Mouse (Mus musculus): Measurements from ENCODE around the gene Spc24. TPM values are rescaled to one million over a fixed set of nuclear protein-coding genes. Genes with fewer than 3 reads are reported as not detected.

Spc24 gene
- polyA plus RNA-seq, 1 experiment = 27.4 TPM

- TF ChIP-seq GATA1 (IDR thresholded peaks at IDR 0.05; ENCODE audit: low read length) = no peak
- no peak for TF ChIP-seq TAL1 (IDR thresholded peaks at IDR 0.05; ENCODE audit: low read length)
- peaks cover 21% of the 10 kb centered on the region for H3K36me3 ChIP-seq (ENCODE audit: control insufficient read depth)
- no peaks in the 10 kb centered on the region; the same call in 1 of the 2 replicates for H3K4me1 ChIP-seq (ENCODE audit: control insufficient read depth)
- H3K4me3 ChIP-seq (replicated peaks) = no peak overlapping the region
- H3K27me3 ChIP-seq (ENCODE audit: control insufficient read depth) = no peaks in the 10 kb centered on the region
- no peaks in the 10 kb centered on the region for H3K9me3 ChIP-seq (ENCODE audit: control insufficient read depth, low read length)
Measured at GRCm38 (mm10) chr9:21769558-21770183, 9.6 kb upstream of the Spc24 start.

- no peaks in the 10 kb centered on the region; the same call in 1 of the 2 replicates for H3K4me1 ChIP-seq (ENCODE audit: control insufficient read depth)
- peaks cover 13% of the 10 kb centered on the region for H3K36me3 ChIP-seq (ENCODE audit: control insufficient read depth)
- H3K9me3 ChIP-seq (ENCODE audit: control insufficient read depth, low read length) = no peaks in the 10 kb centered on the region
- no peaks in the 10 kb centered on the region for H3K27me3 ChIP-seq (ENCODE audit: control insufficient read depth)
- H3K4me3 ChIP-seq (replicated peaks) = no peak overlapping the region
- TF ChIP-seq GATA1 (IDR thresholded peaks at IDR 0.05; ENCODE audit: low read length) = no peak
- no peak for TF ChIP-seq TAL1 (IDR thresholded peaks at IDR 0.05; ENCODE audit: low read length)
Measured at GRCm38 (mm10) chr9:21768511-21769411, 8.7 kb upstream of the Spc24 start.

- Histone ChIP-seq H3K4me3 (replicated peaks) (no peak overlapping the region), H3K36me3 (ENCODE audit: control insufficient read depth) (peaks cover 13% of the 10 kb centered on the region), H3K4me1 (ENCODE audit: control insufficient read depth) (no peaks in the 10 kb centered on the region; the same call in 1 of the 2 replicates), H3K27me3 (ENCODE audit: control insufficient read depth) (no peaks in the 10 kb centered on the region), H3K9me3 (ENCODE audit: control insufficient read depth, low read length) (no peaks in the 10 kb centered on the region)
- TF ChIP-seq TAL1 (IDR thresholded peaks at IDR 0.05; ENCODE audit: low read length) = no peak
Measured at GRCm38 (mm10) chr9:21767896-21768295, 7.8 kb upstream of the Spc24 start.

GRCm38 (mm10) chr9:21764084-21764999 is 4.2 kb upstream of the Spc24 start:
- Histone ChIP-seq H3K36me3 (ENCODE audit: control insufficient read depth) (no peaks in the 10 kb centered on the region; the same call in 1 of the 2 replicates), H3K9me3 (ENCODE audit: control insufficient read depth, low read length) (no peaks in the 10 kb centered on the region), H3K4me1 (ENCODE audit: control insufficient read depth) (peaks cover 17% of the 10 kb centered on the region), H3K4me3 (replicated peaks) (no peak overlapping the region), H3K27me3 (ENCODE audit: control insufficient read depth) (no peaks in the 10 kb centered on the region)
- no peak for TF ChIP-seq GATA1 (IDR thresholded peaks at IDR 0.05; ENCODE audit: low read length)
- no peak for TF ChIP-seq TAL1 (IDR thresholded peaks at IDR 0.05; ENCODE audit: low read length)

- Histone ChIP-seq H3K4me1 (ENCODE audit: control insufficient read depth) (peaks cover 38% of the 10 kb centered on the region), H3K27me3 (ENCODE audit: control insufficient read depth) (no peaks in the 10 kb centered on the region), H3K9me3 (ENCODE audit: control insufficient read depth, low read length) (no peaks in the 10 kb centered on the region), H3K36me3 (ENCODE audit: control insufficient read depth) (peaks cover 21% of the 10 kb centered on the region), H3K4me3 (replicated peaks) (no peak overlapping the region)
- no peak for TF ChIP-seq TAL1 (IDR thresholded peaks at IDR 0.05; ENCODE audit: low read length)
- TF ChIP-seq GATA1 (IDR thresholded peaks at IDR 0.05; ENCODE audit: low read length) = no peak
Measured at GRCm38 (mm10) chr9:21762135-21762534, 2.0 kb upstream of the Spc24 start.

- no peaks in the 10 kb centered on the region for H3K27me3 ChIP-seq (ENCODE audit: control insufficient read depth)
- H3K9me3 ChIP-seq (ENCODE audit: control insufficient read depth, low read length) = no peaks in the 10 kb centered on the region
- peak overlapping the region; percentile 70 for H3K4me3 ChIP-seq (replicated peaks)
- peaks cover 45% of the 10 kb centered on the region for H3K4me1 ChIP-seq (ENCODE audit: control insufficient read depth)
- peaks cover 41% of the 10 kb centered on the region for H3K36me3 ChIP-seq (ENCODE audit: control insufficient read depth)
- TF ChIP-seq GATA1 (IDR thresholded peaks at IDR 0.05; ENCODE audit: low read length) = no peak
- TF ChIP-seq TAL1 (IDR thresholded peaks at IDR 0.05; ENCODE audit: low read length) = no peak
Measured at GRCm38 (mm10) chr9:21759718-21760117, 385 bp downstream of the Spc24 start.

GRCm38 (mm10) chr9:21758576-21759529 is 1.2 kb downstream of the Spc24 start:
- Histone ChIP-seq H3K27me3 (ENCODE audit: control insufficient read depth) (no peaks in the 10 kb centered on the region), H3K4me1 (ENCODE audit: control insufficient read depth) (peaks cover 47% of the 10 kb centered on the region), H3K9me3 (ENCODE audit: control insufficient read depth, low read length) (no peaks in the 10 kb centered on the region), H3K36me3 (ENCODE audit: control insufficient read depth) (peaks cover 49% of the 10 kb centered on the region), H3K4me3 (replicated peaks) (peak overlapping the region; percentile 70)
- no peak for TF ChIP-seq GATA1 (IDR thresholded peaks at IDR 0.05; ENCODE audit: low read length)
- no peak for TF ChIP-seq TAL1 (IDR thresholded peaks at IDR 0.05; ENCODE audit: low read length)
